Mouse (Mus musculus) hematopoietic stem cell, adult 5-6 weeks (primary cell): ENCODE results near the gene Mettl11b. TPM values are rescaled to one million over a fixed set of nuclear protein-coding genes. Genes with fewer than 3 reads are reported as not detected.
"Not testable (repeated sequence)": the region's sequence is repeated elsewhere in the genome, so short reads cannot be mapped to it uniquely, and the experiment has no call there.

Source experiments
- ATAC-seq, 2 experiments: fragments of 125-278 bp in 1 of 2; replicated peaks in 1 of 2; 2 replicates each; pipeline ENCODE4 v1.8.0; 2016 to 2017; ENCODE audit warnings: inconsistent platforms in 2 of 2, mild to moderate bottlenecking in 2 of 2, moderate number of reproducible peaks in 2 of 2, low read depth in 1 of 2, moderate TSS enrichment in 1 of 2; ENCODE audit not compliant: low FRiP score in 2 of 2, poor library complexity in 2 of 2, severe bottlenecking in 2 of 2, insufficient read depth in 1 of 2, low TSS enrichment in 1 of 2
- total RNA-seq: library from RNA; stranded (forward); fragments of 172-1452, 232-1000 nt; gene quantifications from 2 replicates; pipeline ENCODE4 v1.2.3, GENCODE M21; 2017

The Mettl11b gene
- total RNA-seq, result not detected in 2 replicates

DNA sequence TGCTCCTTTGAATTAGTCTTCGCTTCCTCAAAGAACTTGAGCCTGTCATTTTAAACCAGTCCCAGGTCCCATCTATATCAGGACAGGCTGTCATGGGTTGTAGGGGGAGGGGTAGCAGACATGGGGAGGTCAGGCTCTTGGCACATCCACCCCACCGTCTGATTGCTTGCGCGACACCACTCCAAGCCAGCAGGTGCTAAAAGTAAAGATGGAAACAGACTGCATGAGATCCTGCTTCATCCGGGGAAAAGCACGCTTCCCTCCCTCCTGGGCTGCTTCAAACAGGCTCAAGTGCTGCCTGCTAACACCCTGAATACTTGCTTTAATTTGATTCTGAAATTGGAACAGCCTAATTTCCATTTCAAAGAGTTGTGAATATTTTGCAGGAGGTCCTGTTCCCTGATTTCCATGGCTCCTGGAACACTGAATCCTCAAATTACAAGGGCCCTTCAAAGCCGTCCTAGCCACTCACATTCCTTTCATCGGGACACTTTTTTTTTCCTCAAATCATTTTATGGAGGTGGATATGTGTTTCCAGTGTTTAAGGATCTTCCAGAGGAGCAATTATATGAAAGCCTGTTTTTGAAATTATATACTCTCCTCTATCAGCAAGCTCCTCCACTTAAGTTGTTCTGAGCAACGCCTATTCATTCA is at the start of gene Mettl11b:
Mettl11b (minus strand) TSS at position 127 of the 654 bp plus-strand sequence.
- no peak for ATAC-seq

- no peak for ATAC-seq
Measured at GRCm38 (mm10) chr1:163757462-163758207, 32.6 kb upstream of the Mettl11b start.

DNA sequence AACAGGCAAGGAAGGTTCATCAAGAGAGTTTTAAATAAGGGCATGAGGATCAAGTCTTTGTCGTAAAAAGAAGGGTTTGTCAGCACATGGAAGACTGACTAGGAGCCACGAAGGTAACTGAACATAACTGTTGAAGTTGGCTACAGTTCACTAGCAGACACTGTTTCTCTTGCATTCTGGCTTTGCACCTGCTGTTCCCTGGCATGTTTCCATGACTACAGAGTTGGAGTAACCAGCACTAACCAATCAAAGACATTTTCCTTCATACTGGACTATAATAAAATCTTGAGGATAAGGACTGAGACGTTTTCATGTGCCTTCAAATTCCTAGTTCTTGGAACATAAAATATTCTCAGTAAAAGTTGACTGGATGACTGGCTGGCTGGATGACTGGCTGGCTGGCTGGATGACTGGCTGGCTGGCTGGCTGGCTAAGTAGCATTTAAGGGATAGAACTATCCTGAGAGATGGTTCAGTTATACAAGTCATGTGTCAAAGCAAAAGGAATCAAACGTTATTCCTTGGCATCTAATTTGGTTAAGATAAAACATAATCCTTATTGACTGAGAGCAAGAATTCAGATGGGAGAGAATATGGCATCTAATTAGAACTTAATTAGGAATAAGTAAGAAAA is 26.4 kb upstream of the Mettl11b start:
- no peak for ATAC-seq

DNA sequence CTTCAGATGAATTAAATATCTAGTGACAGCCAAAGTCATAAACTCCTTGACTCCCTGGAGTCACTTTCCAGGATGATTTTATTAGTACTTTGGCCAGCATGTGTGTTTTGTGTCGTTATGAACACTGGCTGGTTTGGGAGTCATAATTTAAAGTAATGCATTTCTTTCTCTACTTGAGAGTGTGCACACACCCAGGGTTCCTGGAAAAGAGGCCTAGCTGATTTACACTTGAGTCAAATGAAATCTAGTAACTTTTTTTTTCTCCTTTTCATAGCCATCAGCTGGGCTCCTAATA is 12.2 kb upstream of the Mettl11b start:
- ATAC-seq, result no peak

GRCm38 (mm10) chr1:163736441-163737238 is 11.6 kb upstream of the Mettl11b start:
- no peak for ATAC-seq

GRCm38 (mm10) chr1:163731166-163731565 is 6.1 kb upstream of the Mettl11b start:
- ATAC-seq, result not testable (repeated sequence)

DNA sequence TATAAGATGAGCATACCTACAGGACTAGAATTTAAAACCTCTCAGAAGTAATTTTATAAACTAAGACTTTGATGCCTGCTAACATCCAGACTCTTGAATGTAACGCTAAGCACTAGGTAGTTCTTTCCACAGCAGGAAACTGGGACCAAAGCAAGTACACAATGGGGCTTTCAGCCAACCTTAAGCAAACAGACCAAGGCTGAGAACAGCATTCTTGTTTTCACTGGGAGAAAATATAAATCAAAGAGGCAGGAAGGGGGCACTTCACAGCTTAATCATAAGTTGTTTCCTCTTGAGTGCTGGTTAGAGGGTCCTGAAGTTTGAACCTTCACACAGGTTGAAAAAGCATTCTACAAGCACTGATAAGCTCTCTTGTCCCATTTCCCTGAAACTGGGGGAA is 1.1 kb downstream of the Mettl11b start:
- ATAC-seq, result no peak

DNA sequence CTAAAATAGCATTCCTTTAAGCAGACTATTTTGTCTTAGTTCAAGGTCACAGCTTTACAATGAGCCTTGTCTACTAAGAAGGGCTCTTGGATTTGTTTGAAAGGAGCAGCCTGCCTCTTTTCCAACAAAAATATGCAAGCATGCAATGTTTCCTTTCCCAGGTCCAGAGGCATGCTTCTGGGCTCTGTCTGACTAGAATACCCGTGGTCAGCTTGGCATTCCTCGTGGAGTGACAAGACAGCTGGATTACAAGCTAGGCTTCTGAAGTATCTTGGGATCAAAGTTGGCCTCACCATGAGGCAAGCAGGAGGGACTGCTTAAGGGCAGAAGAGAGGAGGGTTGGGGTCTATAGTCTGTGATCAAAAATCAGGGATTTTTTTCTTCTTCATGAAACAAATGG is 16.4 kb downstream of the Mettl11b start:
- ATAC-seq, result no peak

DNA sequence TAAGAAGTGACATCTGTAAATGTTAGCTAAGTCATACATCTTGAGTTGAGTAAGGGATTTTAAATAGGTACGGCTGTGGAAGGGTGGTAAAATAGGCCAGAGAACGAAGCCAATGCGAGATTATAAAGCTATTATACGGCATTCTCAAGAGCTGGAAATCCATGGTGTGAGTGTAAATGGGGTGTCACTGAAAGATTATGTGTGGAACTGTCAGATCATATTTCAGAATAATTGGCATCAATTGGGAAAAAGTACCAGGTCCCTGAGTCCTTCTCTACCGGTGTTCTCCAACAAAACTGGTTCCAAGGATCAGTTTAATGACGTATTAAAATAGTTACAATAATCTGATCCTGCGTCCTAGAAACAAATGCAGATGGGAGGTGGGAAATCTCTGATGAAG is 24.5 kb downstream of the Mettl11b start:
- ATAC-seq, result no peak

- ATAC-seq, result no peak
Measured at GRCm38 (mm10) chr1:163699702-163700101, 25.3 kb downstream of the Mettl11b start.

DNA sequence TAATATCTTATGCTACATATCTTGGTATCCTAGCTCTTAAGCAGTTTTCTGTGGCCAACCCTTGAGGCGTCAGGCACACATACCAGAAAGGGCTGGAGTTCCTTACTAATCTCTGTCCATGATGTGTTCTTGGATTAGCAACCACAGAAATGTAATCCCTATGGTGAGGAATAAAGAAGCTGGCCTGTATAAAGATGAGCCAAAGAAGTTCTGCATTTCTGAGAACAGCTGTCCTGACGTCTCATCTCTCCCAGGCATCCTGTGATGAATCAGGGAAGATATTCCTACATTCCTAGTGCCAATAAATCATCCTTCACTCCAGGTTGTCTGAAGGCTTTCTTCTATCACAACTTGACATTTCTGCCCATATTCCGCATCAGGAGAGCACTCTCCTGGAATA is 33.2 kb downstream of the Mettl11b start:
- no peak for ATAC-seq

- ATAC-seq, result no peak
Measured at GRCm38 (mm10) chr1:163682935-163683430, 42.0 kb downstream of the Mettl11b start.

DNA sequence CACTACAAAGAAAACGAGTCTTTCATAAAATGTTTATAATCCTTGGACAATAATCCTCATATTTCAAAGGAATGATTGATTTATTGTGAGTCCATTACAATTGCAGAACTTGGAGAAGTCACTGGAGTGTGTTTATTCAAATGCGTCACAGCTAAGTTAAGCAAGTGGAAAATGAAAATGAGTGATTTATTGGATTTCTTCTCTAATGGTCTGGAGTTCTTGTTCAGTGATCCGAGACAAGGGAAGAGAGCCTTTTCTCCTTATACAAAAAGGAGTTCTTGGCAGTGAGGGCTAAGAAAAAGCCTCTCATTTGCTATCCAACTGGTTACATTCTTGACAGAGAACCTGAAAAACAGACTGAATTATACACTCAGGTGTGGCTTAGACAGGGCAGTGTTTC is 42.9 kb downstream of the Mettl11b start:
- ATAC-seq, result no peak

DNA sequence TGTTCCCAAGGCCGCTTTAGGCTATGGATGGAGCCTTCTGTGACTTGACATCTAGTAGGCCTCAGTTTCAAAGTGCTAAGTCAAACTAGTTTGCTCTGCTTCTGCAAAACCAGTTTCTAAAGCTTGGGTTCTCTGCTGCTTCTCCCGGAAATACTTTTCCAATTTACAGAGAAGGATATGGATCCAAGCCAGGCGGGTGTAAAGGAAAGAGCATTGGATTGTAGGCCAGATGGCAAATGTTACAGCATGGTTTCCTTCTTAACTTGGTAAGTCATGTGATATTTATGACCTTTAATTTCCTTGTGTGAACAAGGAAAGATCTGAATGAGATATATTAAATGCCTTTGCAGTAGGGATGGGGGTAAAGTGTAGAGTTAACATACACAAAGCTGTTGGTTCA is 52.2 kb downstream of the Mettl11b start:
- no peak for ATAC-seq

GRCm38 (mm10) chr1:163671326-163671725 is 53.7 kb downstream of the Mettl11b start:
- ATAC-seq, result no peak

- no peak for ATAC-seq
Measured at GRCm38 (mm10) chr1:163670702-163671101, 54.3 kb downstream of the Mettl11b start.

DNA sequence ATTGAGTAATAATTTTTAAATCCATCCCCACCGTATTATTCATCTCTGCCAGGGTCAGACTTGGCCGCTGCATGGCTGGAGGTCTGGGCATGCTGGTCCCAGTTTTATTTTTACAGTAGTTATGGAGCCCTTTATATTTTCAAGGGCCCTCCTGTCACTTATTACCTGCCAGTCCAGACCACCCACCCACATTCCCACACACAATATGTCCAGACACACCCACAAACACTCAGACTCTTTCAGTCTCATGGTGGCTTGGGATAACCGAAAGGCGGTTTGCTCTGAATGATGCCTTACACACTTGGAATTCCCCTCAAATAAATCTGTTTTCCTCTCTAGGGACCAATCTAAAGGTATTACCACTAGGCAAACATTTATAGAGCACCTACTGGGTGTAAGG is 55.1 kb downstream of the Mettl11b start:
- no peak for ATAC-seq

- ATAC-seq, result no peak
Measured at GRCm38 (mm10) chr1:163662416-163662815, 62.6 kb downstream of the Mettl11b start.
